Mouse (Mus musculus) hindbrain, embryonic 12.5 days (tissue): Measurements from ENCODE around the gene Gnl2. TPM values are rescaled to one million over a fixed set of nuclear protein-coding genes. Genes with fewer than 3 reads are reported as not detected.

ENCODE experiments used
- ATAC-seq: fragments of 200-750 bp; cut with Nextera tagmentation; 2 replicates; pipeline ENCODE4 v1.8.0; 2017; ENCODE audit warnings: moderate TSS enrichment; ENCODE audit not compliant: low FRiP score
- H3K27ac ChIP-seq: fragments of 300-500 bp; sonication (generic); 2 replicates; pipeline ENCODE4 v1.5.1; 2016; ENCODE audit warnings: mild to moderate bottlenecking
- H3K27me3 ChIP-seq: fragments of 300-500 bp; sonication (generic); 2 replicates; pipeline ENCODE4 v1.6.1; 2016; ENCODE audit warnings: mild to moderate bottlenecking
- H3K36me3 ChIP-seq: fragments of 300-500 bp; sonication (generic); 2 replicates; pipeline ENCODE4 v1.6.1; 2016; ENCODE audit warnings: mild to moderate bottlenecking
- H3K4me1 ChIP-seq: fragments of 300-500 bp; sonication (generic); 2 replicates; pipeline ENCODE4 v1.6.1; 2016
- H3K4me2 ChIP-seq: fragments of 300-500 bp; sonication (generic); replicated peaks from 2 replicates; pipeline ENCODE4 v1.6.1; 2016; ENCODE audit warnings: mild to moderate bottlenecking
- H3K4me3 ChIP-seq: fragments of 300-500 bp; sonication (generic); 2 replicates; pipeline ENCODE4 v1.5.1; 2016; ENCODE audit warnings: mild to moderate bottlenecking
- H3K9ac ChIP-seq: fragments of 300-500 bp; sonication (generic); 2 replicates; pipeline ENCODE4 v1.6.1; 2016; ENCODE audit warnings: mild to moderate bottlenecking, moderate library complexity
- H3K9me3 ChIP-seq: fragments of 300-500 bp; sonication (generic); replicated peaks from 2 replicates; pipeline ENCODE4 v1.6.1; 2016; ENCODE audit warnings: mild to moderate bottlenecking
- WGBS: fragments of 180-500 bp; shearing (Covaris S2); methylation state at CpG from one replicate; pipeline ENCODE4 v1.1.7; 2016; 5-methylcytosine and 5-hydroxymethylcytosine counted together
- polyA plus RNA-seq: library from polyadenylated mRNA; unstranded; fragments of >200 nt; fragmentation: Nextera tagmentation; extraction: Ambion mirVana; gene quantifications from 2 replicates; pipeline ENCODE4 v1.2.1, GENCODE M21; 2016

Gnl2 gene
- polyA plus RNA-seq, 1 experiment from 2014 or later: 96.6 TPM

GRCm38 (mm10) chr4:125063829-125064228 is 47.4 kb downstream of the Gnl2 start:
- no peak overlapping the region for H3K4me2 ChIP-seq
- no peak overlapping the region for H3K27ac ChIP-seq
- H3K36me3 ChIP-seq: peaks cover under 1% of the 10 kb centered on the region; the same call in 1 of the 2 replicates
- H3K9me3 ChIP-seq: no peaks in the 10 kb centered on the region
- peaks cover 17% of the 10 kb centered on the region for H3K4me1 ChIP-seq
- 82% methylated on average over 8 of the region's 8 CpGs for WGBS
- H3K9ac ChIP-seq: no peak overlapping the region
- H3K27me3 ChIP-seq: peaks cover 8% of the 10 kb centered on the region
- no peak for ATAC-seq
- no peak overlapping the region for H3K4me3 ChIP-seq

- Histone ChIP-seq H3K9me3 (no peaks in the 10 kb centered on the region), H3K9ac (peak within 1 kb of the TSS; percentile 96), H3K4me2 (peak within 1 kb of the TSS; percentile 86), H3K27me3 (peaks cover 8% of the 10 kb centered on the region), H3K27ac (peak within 1 kb of the TSS; percentile 67; the same call in 1 of the 2 replicates), H3K4me1 (peaks cover 16% of the 10 kb centered on the region), H3K36me3 (peaks cover 17% of the 10 kb centered on the region), H3K4me3 (peak within 1 kb of the TSS; percentile 99)
- WGBS: 3% methylated on average over 26 of the region's 26 CpGs
- peak; percentile 58 for ATAC-seq
These were observed 49.3 kb downstream of the Gnl2 start, which contains the start of gene Dnali1 for GRCm38 (mm10) chr4:125065517-125066307. TSS of gene Dnali1 (minus strand) at chr4:125065703.

GRCm38 (mm10) chr4:125066490-125067370 is 50.3 kb downstream of the Gnl2 start, which contains the start of gene Snip1:
TSS of gene Snip1 (plus strand) at chr4:125066672.
- ATAC-seq: peak; percentile 88
- Histone ChIP-seq H3K36me3 (peaks cover 27% of the 10 kb centered on the region), H3K4me2 (peak within 1 kb of the TSS; percentile 86), H3K9me3 (no peaks in the 10 kb centered on the region), H3K27ac (peak within 1 kb of the TSS; percentile 67; the same call in 1 of the 2 replicates), H3K27me3 (peaks cover 8% of the 10 kb centered on the region), H3K9ac (peak within 1 kb of the TSS; percentile 96), H3K4me3 (peak within 1 kb of the TSS; percentile 99), H3K4me1 (peaks cover 16% of the 10 kb centered on the region)
- WGBS: 1% methylated on average over 71 of the region's 78 CpGs

- no peak overlapping the region for H3K27ac ChIP-seq
- H3K36me3 ChIP-seq: peaks cover 42% of the 10 kb centered on the region
- no peaks in the 10 kb centered on the region for H3K27me3 ChIP-seq
- H3K9ac ChIP-seq: no peak overlapping the region
- ATAC-seq: no peak
- H3K4me3 ChIP-seq: no peak overlapping the region
- H3K4me1 ChIP-seq: no peaks in the 10 kb centered on the region
- H3K9me3 ChIP-seq: no peaks in the 10 kb centered on the region
- whole genome bisulfite sequencing: 90% methylated on average over 2 of the region's 2 CpGs
- H3K4me2 ChIP-seq: no peak overlapping the region
These were observed 61.3 kb downstream of the Gnl2 start for GRCm38 (mm10) chr4:125077700-125078099.

- 95% methylated on average over 2 of the region's 2 CpGs for WGBS
- H3K36me3 ChIP-seq: peaks cover 32% of the 10 kb centered on the region
These were observed 62.3 kb downstream of the Gnl2 start for GRCm38 (mm10) chr4:125078698-125079097.

GRCm38 (mm10) chr4:125084403-125085345 is 68.3 kb downstream of the Gnl2 start, which contains the start of gene Meaf6:
TSS of gene Meaf6 (plus strand) at chr4:125085134.
- peak within 1 kb of the TSS; percentile 83 for H3K4me2 ChIP-seq
- H3K27me3 ChIP-seq: no peaks in the 10 kb centered on the region
- peak within 1 kb of the TSS; percentile 88 for H3K9ac ChIP-seq
- H3K9me3 ChIP-seq: no peaks in the 10 kb centered on the region
- H3K27ac ChIP-seq: peak within 1 kb of the TSS; percentile 98
- peak within 1 kb of the TSS; percentile 72 for H3K4me3 ChIP-seq
- H3K36me3 ChIP-seq: peaks cover 28% of the 10 kb centered on the region
- peaks cover 21% of the 10 kb centered on the region for H3K4me1 ChIP-seq
- WGBS: 1% methylated on average over 61 of the region's 63 CpGs
- peak; percentile 89 for ATAC-seq

More at GRCm38 (mm10) chr4:125078698-125079097, 62.3 kb downstream of the Gnl2 start:
- H3K4me2 ChIP-seq: no peak overlapping the region
- no peak for ATAC-seq
- no peak overlapping the region for H3K4me3 ChIP-seq
- H3K27me3 ChIP-seq: no peaks in the 10 kb centered on the region
- no peak overlapping the region for H3K9ac ChIP-seq
- no peak overlapping the region for H3K27ac ChIP-seq
- no peaks in the 10 kb centered on the region for H3K9me3 ChIP-seq
- no peaks in the 10 kb centered on the region for H3K4me1 ChIP-seq

GRCm38 (mm10) chr4:125085346-125085841 is 69.0 kb downstream of the Gnl2 start:
- Histone ChIP-seq H3K9me3 (no peaks in the 10 kb centered on the region), H3K4me1 (peaks cover 21% of the 10 kb centered on the region), H3K27me3 (no peaks in the 10 kb centered on the region), H3K9ac (peak overlapping the region; percentile 88), H3K36me3 (peaks cover 35% of the 10 kb centered on the region), H3K4me2 (peak overlapping the region; percentile 83), H3K27ac (peak overlapping the region; percentile 98), H3K4me3 (peak overlapping the region; percentile 72)
- ATAC-seq: peak; percentile 95
- 1% methylated on average over 44 of the region's 45 CpGs for WGBS

GRCm38 (mm10) chr4:125093031-125093430 is 76.6 kb downstream of the Gnl2 start:
- no peak for ATAC-seq
- Histone ChIP-seq H3K27me3 (no peaks in the 10 kb centered on the region), H3K4me2 (no peak overlapping the region), H3K36me3 (peaks cover 54% of the 10 kb centered on the region), H3K4me3 (no peak overlapping the region), H3K27ac (no peak overlapping the region), H3K9ac (no peak overlapping the region), H3K4me1 (no peaks in the 10 kb centered on the region), H3K9me3 (no peaks in the 10 kb centered on the region)
- 90% methylated on average over 5 of the region's 5 CpGs for WGBS

- Histone ChIP-seq H3K4me2 (no peak overlapping the region), H3K9ac (no peak overlapping the region), H3K36me3 (peaks cover 24% of the 10 kb centered on the region), H3K4me1 (peaks cover 5% of the 10 kb centered on the region; the same call in 1 of the 2 replicates), H3K4me3 (no peak overlapping the region), H3K9me3 (no peaks in the 10 kb centered on the region), H3K27ac (no peak overlapping the region), H3K27me3 (no peaks in the 10 kb centered on the region)
- no peak for ATAC-seq
- 97% methylated on average over 5 of the region's 5 CpGs for WGBS
These were observed 79.7 kb downstream of the Gnl2 start for GRCm38 (mm10) chr4:125096066-125096465.

- no peak overlapping the region for H3K27ac ChIP-seq
- peaks cover 5% of the 10 kb centered on the region; the same call in 1 of the 2 replicates for H3K4me1 ChIP-seq
- ATAC-seq: no peak
- no peaks in the 10 kb centered on the region for H3K27me3 ChIP-seq
- no peak overlapping the region for H3K9ac ChIP-seq
- 83% methylated on average over 4 of the region's 4 CpGs for WGBS
- no peaks in the 10 kb centered on the region for H3K9me3 ChIP-seq
- H3K4me3 ChIP-seq: no peak overlapping the region
- peaks cover 14% of the 10 kb centered on the region for H3K36me3 ChIP-seq
- no peak overlapping the region for H3K4me2 ChIP-seq
These were observed 81.0 kb downstream of the Gnl2 start for GRCm38 (mm10) chr4:125097412-125097811.

- ATAC-seq: peak; percentile 52; the same call in 1 of the 2 replicates
- no peak overlapping the region for H3K9ac ChIP-seq
- 10% methylated on average over 8 of the region's 8 CpGs for WGBS
These were observed 83.1 kb downstream of the Gnl2 start for GRCm38 (mm10) chr4:125099458-125099857.

More at GRCm38 (mm10) chr4:125099458-125099857, 83.1 kb downstream of the Gnl2 start:
- no peak overlapping the region for H3K27ac ChIP-seq
- peaks cover 15% of the 10 kb centered on the region for H3K36me3 ChIP-seq
- H3K4me2 ChIP-seq: no peak overlapping the region
- no peaks in the 10 kb centered on the region for H3K9me3 ChIP-seq
- no peaks in the 10 kb centered on the region for H3K27me3 ChIP-seq
- H3K4me3 ChIP-seq: no peak overlapping the region
- peaks cover 5% of the 10 kb centered on the region; the same call in 1 of the 2 replicates for H3K4me1 ChIP-seq
